Mouse (Mus musculus) C2C12 (cell line): ENCODE measurements around the gene Nln.

Source experiments
- CEBPB ChIP-seq: IDR thresholded peaks from one replicate; pipeline ENCODE4 v1.6.1; 2011; ENCODE audit warnings: low read depth, mild to moderate bottlenecking, control low read depth, moderate library complexity
- CTCF ChIP-seq: IDR thresholded peaks from one replicate; pipeline ENCODE4 v1.5.1; 2011; ENCODE audit not compliant: control insufficient read depth, insufficient read depth, insufficient read length
- FOSL1 ChIP-seq: IDR thresholded peaks from one replicate; pipeline ENCODE4 v1.8.0; 2011; ENCODE audit warnings: mild to moderate bottlenecking, low read length; ENCODE audit not compliant: poor library complexity, insufficient read depth, severe bottlenecking
- MAX ChIP-seq: IDR thresholded peaks from one replicate; pipeline ENCODE4 v1.6.1; 2011; ENCODE audit warnings: mild to moderate bottlenecking, control low read depth
- MYOD1 ChIP-seq: IDR thresholded peaks from one replicate; pipeline ENCODE4 v1.6.1; 2011; ENCODE audit warnings: low read depth; ENCODE audit not compliant: control insufficient read depth, insufficient read length
- MYOG ChIP-seq: IDR thresholded peaks from one replicate; pipeline ENCODE4 v1.6.1; 2011; ENCODE audit not compliant: control insufficient read depth, insufficient read length; ENCODE audit errors: extremely low read depth
- USF1 ChIP-seq: IDR thresholded peaks from one replicate; pipeline ENCODE4 v1.6.1; 2011; ENCODE audit warnings: low read depth, mild to moderate bottlenecking, control low read depth, moderate library complexity

DNA sequence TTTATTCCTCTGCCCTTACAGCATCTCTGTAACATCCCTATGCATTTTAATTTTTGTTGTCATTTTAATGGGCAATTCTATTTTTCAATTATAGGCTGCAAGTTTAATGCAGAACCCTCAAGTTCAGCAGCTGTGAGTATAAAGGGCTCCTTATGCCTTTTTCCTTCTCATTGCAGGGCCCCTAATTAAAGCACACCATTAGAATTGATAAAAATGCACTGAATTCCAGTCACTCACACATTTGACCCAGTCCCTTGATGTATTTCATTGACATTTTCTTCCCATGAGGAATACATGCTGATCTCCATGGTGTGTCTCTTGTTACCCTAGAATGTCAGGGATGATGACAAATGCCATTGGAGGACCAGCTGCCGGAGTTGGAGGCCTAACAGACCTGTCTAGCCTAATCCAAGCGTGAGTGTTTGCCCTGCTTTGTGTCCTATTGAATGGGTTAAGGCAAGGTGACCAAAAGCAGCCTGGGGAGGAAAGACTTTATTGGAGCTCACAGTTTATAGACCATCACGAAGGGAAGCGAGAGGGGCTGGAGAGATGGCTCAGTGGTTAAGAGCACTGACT is 25.2 kb upstream of the Nln start:
- TF ChIP-seq CTCF (no peak), MYOG (no peak), MAX (no peak), MYOD1 (no peak), USF1 (no peak), FOSL1 (no peak), CEBPB (no peak)
